17 mouse cellular contexts compared by ENCODE assay signal in the genomic region with DNA sequence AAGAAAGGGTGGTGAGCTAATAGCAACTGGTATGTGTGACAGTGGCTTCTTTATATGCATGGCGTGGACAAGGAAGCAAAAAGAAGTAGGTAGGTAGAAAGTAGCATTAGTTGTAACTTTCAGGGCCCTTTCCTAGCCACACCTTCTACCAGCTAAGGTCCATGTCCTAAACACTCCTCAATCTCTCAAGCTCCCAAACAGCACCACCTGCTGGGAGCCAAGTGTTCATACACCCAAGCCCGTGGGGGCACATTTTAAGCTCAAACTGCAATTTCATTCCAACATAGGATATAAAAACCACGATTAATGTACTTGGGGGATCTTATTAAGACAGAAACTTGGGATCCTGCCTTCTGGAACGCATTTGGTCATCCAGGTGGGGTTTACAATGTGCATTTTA.
DNase-seq lines count a peak whose midpoint lies in the region; ATAC-seq and TF ChIP-seq lines count a peak whose summit lies in the region.
"Had no signal": no experiment of that assay in that cellular context is flagged by ENCODE, and none has a peak within 500 bp of the region (broad histone marks: within the 10 kb centered on the region; RNA-seq: fewer than 3 reads in every experiment).

No protein-coding gene starts in this region.

- no peaks in the 10 kb centered on the region for H3K4me1 ChIP-seq in kidney, postnatal 0 days (replicated peaks; ENCODE audit: insufficient read depth, low read length)
- H3K4me1 ChIP-seq: heart, embryonic 12.5 days; hindbrain, embryonic 10.5 days; liver, embryonic 15.5 days had no signal

- H3K4me2 ChIP-seq in kidney, postnatal 0 days (ENCODE audit: low read length): no peak overlapping the region
- H3K4me2 ChIP-seq: heart, embryonic 12.5 days; liver, embryonic 15.5 days had no signal

- ATAC-seq in kidney, postnatal 0 days (replicated peaks; ENCODE audit: low FRiP score, low read depth): no peak
- ATAC-seq: forebrain, embryonic 16.5 days; midbrain, embryonic 16.5 days had no signal

- no peaks in the 10 kb centered on the region for H3K36me3 ChIP-seq in kidney, postnatal 0 days (ENCODE audit: insufficient read depth, low read length)
- H3K36me3 ChIP-seq: heart, embryonic 12.5 days; hindbrain, embryonic 10.5 days; liver, embryonic 15.5 days had no signal

- TF ChIP-seq CTCF in kidney, postnatal 0 days (IDR thresholded peaks at IDR 0.05; ENCODE audit: low read depth): peak; percentile 34; the same call in 1 of the 2 replicates

- no peaks in the 10 kb centered on the region for H3K27me3 ChIP-seq in kidney, postnatal 0 days (ENCODE audit: insufficient read depth, low read length)
- H3K27me3 ChIP-seq: liver, embryonic 15.5 days had no signal

- H3K9me3 ChIP-seq in kidney, postnatal 0 days (replicated peaks; ENCODE audit: low read length): no peaks in the 10 kb centered on the region
- H3K9me3 ChIP-seq: heart, embryonic 12.5 days; hindbrain, embryonic 10.5 days; liver, embryonic 15.5 days had no signal

- DNase-seq in kidney, postnatal 0 days (ENCODE audit: low spot score): no peak
- no peak for DNase-seq in kidney, adult 8-10 months
- DNase-seq in 3T3-L1 (ENCODE audit: low read depth, low spot score): peak; percentile 12
- DNase-seq in CD4-positive helper T cell, adult 2 months (ENCODE audit: low read depth, low spot score): peak; percentile 24
- DNase-seq in T-cell, adult 2 months (ENCODE audit: low spot score): peak; percentile 25
- DNase-seq in retina, postnatal 1 day: no peak
- no peak for DNase-seq in urinary bladder, adult 18-20 months (ENCODE audit: low spot score in 2 of 2)
- DNase-seq: adrenal gland, adult 8-10 months; cerebellum, adult 8-10 months; gastrocnemius, postnatal 14 days; kidney, adult 11 months; spleen, adult 18-20 months had no signal

- H3K27ac ChIP-seq in kidney, postnatal 0 days: no peak overlapping the region
- H3K27ac ChIP-seq: hindbrain, embryonic 10.5 days; liver, embryonic 15.5 days had no signal

- H3K4me3 ChIP-seq in kidney, postnatal 0 days (replicated peaks; ENCODE audit: low read depth, low read length): no peak overlapping the region
- H3K4me3 ChIP-seq: heart, embryonic 12.5 days; hindbrain, embryonic 10.5 days; liver, embryonic 15.5 days had no signal

- 95% methylated on average over 4 of the region's 4 CpGs for WGBS in kidney, postnatal 0 days

- no peak overlapping the region for H3K9ac ChIP-seq in kidney, postnatal 0 days (ENCODE audit: low read depth, low read length)
- H3K9ac ChIP-seq: heart, embryonic 12.5 days; liver, embryonic 15.5 days had no signal

Comparison
In these comparisons a context has a peak if more than half of its experiments do, and no peak if none do; other contexts are left out.
1. DNase-seq: peak in 3T3-L1 (single experiment), CD4-positive helper T cell, adult 2 months (single experiment) and T-cell, adult 2 months (single experiment); none in kidney, postnatal 0 days (single experiment), kidney, adult 8-10 months (0 of 2), retina, postnatal 1 day (single experiment) and urinary bladder, adult 18-20 months (0 of 2).